Mouse (Mus musculus) mature B cell (primary cell): ENCODE data around the gene Cradd.

Source experiments
- in situ Hi-C: fragments of 300-500 bp; cut with MboI; formaldehyde crosslinking; loops from 2 replicates; pipeline ENCODE4 v1.14.3; 2019

Cradd gene

DNA sequence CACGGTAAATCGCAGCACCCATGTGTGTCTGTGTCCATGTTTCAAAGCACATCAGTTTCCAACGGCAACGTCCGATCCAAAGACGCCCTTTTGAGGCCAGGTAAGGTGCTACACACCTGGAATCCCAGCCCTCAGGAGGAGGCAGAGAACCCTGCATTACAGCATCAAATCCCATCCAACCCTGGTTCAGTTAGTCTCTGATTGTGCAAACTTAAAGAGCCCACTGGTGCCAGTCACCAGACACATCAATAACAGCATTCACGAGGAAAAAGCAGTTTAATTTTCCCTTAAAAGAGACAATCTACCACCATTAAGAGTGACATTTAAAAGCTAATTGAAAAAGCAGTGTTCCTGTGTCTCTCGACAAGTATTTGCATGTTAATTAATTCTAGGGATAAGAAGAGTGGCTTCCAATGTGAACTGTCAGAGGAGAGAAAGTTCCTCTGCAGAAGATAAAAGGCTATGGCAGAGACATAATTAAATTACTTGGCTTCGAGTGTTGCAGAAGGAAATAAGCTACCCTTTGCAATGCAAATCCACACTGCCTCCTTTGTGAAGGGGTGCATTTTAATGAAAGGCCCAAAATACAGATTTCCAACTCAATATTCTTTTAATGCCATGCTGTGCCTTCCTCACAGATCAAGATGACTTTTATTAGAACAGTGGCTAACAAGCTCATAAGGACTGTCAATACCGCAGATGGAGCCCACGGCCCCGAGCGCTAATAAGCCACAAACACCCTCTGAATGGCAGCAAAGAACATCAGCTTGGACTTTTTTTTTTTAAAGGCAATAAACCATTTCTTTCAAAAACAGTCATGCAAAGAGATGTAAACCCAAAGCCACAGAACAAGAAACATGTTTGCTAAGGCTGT lies 84.5 kb downstream of the Cradd start:
- in situ Hi-C loops = no loop called here

DNA sequence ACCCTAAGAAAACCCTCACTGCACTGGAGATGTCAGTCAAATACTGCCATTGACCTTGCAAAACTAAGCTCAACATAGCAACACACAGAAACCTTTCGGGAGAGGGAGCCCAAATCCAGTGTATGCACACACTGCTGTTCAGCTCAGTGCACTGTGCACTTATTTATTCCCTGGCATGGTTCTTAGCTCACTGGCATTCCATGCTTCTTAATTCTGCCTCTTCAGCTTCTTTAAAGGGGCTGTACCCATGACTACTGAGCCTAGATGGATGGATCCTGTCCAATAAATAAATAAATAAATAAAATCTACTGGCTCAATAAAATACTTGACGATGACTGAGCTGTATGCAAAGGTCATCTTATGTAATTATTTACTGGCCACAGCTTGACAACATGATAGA lies 85.3 kb downstream of the Cradd start:
- in situ Hi-C loops = no loop called here

DNA sequence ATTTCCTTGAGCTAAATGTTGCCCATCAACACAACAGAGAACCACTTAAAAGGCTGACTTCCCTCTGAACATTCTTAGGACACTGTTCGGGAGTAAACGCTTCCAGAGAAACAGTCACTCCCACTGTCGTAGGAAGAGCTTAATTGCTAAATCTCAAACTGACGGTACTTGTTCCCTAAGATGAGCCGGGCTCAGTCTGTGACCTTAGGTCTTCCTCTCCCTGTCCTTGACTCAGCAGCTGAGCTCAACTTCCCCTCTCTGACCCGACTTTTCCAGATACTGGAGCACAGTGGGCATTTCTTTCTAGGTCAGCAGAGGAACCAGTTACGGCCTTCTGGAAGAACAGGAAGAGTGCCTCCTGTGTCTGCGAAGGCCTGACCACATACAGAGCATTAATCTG lies 87.7 kb downstream of the Cradd start:
- in situ Hi-C loops = no loop called here

DNA sequence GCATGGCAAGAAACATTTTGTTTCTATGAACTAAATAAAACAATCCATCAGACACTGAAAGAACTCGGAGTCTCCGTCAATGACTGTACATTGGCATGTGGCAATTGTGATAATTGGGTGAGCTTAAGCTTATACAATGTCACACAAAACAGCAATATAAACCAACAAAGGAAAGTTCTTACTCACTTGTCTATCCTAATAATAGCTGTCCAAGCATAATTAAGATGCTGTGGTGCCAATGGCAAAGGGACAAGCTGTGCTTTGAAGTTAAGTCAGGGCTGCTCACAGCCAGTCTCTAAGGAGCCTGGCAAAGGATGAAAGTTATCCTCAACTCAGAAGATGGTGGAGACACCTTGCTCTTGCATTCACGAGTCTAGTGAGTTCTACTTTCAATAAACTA lies 89.3 kb downstream of the Cradd start:
- in situ Hi-C loops = no loop called here

DNA sequence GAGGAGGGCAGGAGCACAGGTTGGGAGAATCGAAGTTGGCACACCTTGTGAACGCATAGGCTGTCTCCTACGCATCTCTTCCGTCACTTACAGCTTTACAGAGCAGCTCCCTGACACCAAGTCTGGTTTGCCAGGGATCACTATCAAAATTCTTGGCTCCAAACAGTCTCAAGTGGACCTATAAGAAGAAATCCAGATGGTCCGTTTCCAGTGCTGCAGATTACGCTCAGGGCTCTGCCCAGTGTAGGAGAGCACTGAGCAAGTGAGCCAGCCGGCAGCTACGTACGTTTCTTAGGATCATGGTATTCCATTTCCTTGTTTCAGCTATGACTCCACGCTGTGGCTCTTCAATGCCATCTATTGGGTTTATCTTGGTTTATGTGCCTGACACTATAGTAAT lies 90.9 kb downstream of the Cradd start:
- in situ Hi-C loops = no loop called here

DNA sequence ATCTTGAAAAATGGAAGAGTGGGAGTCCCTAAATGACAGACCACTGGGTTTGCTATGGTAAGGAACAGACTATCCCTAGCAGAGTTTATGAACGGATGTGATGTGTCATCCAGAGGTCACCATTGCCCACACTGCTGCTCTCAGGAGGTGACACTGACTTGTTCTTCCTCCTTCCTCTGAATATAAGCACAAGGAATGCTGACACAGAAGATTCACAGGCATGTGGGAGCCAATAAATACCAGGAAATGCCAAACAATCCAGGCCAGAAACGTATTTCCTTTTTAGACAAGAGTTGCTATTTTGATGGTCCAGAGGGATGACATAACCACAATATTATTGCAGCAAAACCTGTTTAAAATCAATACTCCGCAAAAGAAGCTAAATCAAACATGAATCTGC lies 91.4 kb downstream of the Cradd start:
- in situ Hi-C loops = no loop called here

DNA sequence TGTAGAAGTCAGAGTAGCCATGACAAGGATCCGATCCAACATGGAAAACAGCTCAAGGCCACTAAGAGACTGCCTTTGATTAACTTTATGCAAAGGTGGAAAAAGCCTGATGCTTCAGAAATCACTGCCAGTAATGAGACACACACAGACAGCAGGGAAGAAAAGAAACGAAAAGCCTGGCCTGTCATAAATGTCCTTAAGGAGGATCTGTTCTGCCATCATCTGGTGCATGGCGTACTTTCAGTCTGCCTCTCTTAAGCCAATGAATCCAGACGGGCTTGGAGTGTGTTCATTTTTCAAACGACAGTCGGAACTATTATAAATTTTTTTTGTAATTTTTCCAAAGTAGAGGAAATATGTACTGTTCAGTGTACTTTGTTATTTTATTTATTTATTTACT lies 95.7 kb downstream of the Cradd start:
- in situ Hi-C loops = no loop called here

DNA sequence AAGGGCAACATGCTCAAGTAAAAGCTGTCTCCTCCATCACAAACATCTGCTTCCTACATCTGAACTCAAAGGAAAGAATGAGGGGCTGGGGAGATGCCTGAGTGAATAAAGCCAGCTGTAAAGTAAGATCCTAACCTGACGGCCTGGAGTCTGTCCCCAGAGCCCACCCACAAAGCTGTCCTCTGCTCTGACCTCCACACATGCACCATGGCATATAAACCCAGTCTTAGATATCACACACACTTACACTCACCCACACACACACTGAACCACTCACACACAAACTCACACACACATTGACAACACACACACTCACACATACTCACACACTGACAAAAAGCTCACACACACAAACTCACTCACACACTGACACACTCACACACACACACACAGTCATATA lies 96.3 kb downstream of the Cradd start:
- in situ Hi-C loops = no loop called here

DNA sequence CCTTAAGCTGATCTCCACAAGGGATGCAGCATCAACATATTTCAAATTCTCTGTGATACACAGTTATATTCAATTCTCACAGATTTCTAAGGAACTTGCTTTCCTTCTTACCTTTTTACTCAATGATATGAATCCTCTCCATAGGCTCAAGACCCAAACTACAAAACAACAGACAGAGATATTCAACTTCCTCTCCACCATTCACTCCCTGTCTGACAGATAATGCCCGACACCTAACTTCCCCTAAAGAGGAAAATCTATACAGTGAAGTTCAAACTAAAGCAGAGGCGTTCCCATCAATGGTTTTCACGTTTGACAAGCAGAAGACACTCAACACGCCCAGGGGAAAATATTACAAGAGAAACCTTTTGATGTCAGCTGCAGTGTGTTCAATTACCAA lies 97.2 kb downstream of the Cradd start:
- in situ Hi-C loops = no loop called here

DNA sequence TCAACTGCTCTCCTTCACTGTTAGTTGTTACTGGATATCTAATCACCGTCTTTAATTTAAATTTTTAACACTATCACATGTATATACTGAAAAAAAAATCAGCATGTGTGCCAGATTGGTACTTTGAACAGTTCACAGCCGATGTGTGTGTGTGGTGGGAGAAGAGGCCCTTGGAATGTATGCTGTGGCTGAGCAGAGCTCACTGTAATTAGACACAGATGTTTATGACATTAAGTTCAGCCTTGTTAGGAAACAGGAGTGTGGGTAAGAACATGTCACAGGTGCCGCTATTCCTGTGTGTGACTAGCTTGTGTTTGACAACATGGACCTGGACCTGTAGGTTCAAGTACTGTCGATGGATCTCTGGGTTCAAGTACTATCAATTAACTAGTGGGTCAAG lies 98.9 kb downstream of the Cradd start:
- in situ Hi-C loops = no loop called here

DNA sequence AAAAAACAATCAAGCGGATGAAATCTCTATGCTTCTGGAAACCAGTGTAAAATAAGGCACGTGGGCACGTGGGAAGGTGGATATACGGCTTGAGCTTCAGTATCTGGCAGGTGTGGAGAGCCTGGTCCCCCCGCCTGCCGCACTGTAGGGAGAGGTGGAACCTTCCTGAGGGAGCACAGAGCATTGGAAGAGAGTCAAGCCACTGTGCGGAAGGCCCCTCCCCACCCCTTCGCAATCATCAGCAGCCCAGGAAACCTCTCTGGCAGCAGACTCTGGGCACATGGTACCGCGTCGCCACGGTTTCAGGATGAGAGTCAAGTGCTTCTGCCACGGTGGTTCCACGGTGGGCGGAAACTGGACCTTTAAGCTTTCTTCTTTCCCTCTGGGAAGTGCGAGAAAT lies 100.7 kb downstream of the Cradd start:
- in situ Hi-C loops = no loop called here

DNA sequence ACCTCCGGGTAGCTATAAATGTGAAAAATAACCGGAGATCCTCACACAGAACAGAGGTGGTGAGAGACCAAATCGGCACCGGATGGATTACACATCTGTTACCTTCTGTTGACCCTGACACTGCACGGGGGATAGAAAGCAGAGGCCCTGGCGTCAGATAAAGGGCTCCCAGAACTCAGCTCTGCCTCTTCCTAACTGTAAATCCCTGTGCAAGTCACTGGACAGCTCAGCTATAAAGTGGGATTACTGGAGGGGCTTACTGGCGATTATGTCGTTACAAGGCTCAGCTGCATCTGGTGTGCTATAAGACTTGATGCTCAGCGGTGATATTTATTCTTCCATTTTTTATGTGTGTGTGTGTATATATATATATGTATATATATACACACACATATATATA lies 102.0 kb downstream of the Cradd start:
- in situ Hi-C loops = no loop called here

DNA sequence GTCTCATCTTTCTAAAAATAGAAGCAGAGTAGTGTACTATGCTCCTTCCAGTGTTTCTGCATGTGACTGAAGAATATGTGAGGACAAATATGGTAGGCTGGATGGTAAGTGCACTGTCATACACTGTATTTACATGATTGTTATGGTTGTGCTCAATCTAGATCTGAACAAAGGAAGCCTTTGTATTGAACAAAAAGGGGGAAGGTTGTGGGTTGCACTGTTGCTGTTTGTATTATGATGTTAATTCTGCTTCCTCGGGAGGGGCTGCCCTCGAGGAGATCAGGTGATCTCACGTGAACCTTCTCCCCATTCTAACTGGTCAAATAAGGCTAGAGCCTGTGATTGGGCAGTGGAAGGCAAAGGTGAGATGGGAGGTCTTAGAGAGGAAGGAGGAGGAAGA lies 103.4 kb downstream of the Cradd start:
- in situ Hi-C loops = no loop called here

DNA sequence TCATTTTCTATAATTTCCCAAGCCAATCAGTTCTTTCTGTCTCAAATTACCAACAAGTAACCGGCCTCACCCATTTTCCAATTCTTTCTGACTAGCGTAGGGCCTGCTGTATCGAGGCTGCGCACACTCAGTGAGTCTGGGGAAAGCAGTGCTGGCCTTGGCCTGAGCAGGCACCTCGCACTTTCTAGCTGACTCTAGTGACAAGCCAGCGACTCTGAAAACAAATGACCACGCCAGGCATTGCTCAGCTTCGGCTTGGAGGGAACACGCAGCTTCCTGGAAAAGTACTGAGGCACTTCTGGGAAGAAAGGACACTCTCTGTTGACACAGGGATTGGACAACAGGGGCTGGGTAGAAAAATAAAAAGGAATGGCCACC lies 105.3 kb downstream of the Cradd start:
- in situ Hi-C loops = no loop called here

DNA sequence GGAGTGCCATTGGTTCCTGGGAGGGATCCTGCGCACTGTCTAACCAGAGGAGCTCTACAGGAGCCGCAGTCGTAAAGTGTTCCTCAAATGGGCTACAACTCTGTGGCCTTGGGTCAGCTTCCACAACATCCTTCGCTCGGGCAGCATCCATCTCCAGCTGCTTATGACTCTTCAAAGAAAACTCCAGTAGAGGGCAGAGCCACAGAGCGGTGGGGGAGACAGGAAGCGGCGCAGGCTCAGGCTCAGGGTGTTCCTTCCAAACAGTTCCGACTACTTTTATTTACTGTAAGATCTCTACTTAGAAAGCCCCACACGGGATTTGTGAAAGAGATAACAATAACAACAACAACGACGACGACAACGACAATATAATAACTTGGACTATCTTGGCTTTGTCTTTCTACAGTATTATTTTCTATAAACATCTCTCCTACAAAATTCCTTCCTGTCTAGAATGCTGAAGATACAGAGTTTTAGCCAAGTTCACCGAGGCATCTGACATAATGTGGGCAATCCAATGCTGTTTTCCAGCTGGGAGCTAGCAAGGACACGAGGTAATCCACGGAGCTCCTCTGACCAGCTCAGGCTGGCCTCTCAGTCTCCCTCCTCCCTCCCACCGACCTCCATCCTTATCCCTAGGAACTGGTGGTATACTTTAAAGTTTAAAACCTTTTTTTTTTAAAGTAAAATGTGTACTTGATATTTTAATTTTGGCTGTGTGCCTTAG lies 105.8 kb downstream of the Cradd start:
- in situ Hi-C loops = no loop called here

DNA sequence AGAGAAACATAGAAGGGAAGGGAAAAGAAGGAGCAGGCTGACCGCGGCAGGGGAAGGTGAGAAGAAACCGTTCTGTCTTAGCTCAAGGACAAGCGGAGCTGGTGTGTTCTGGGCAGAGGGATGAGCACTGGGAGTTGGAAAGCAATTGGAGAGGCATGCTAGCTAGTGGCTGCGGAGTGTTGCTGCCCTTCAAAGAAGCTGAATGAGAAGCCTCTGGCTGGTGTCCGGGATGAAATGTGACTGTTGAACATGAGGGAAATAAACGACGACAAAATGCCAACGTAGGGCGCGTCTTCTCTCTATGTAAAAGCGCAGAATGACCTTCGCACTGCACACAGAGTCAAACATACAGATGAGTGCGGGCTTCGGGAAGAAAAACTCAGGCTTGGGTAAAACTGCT lies 108.6 kb downstream of the Cradd start:
- in situ Hi-C loops = no loop called here

DNA sequence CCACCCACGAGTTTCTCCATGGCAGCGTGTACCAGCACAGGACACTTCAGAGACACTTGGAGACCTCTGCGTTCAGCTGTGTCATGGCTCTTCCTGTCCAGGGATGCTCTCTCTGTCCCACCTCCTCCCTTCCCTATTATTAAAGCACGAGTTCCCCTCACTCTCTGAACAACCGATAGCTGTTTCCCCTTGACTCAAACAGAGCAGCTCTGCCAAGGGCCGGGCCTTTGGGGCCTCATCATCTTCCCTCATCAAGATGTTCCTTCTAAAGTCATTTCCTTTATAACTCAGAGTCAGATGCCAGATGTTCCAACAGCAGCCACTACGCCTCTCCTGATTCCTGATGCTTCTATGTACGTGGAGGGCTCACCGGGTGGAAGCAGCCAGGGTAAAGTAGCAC lies 110.1 kb downstream of the Cradd start:
- in situ Hi-C loops = no loop called here

DNA sequence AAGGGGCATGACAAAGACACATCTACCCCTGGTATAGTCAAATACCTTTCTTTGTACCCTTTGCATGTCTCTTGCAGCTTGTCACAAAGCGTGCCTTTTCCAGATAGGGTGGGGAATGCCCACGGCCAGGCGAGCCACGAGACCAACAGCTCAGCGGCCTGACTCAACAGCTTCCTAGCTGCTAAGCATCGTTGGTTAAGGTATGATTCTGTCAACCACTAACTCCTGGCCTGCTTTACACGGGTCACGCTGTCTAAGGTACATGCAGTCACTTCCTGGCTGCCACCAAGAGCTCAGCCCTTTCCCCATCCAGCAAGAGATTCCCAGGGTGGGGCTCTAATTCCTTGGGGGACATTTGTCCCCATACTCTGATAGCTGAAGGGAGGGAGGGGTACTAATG lies 110.6 kb downstream of the Cradd start:
- in situ Hi-C loops = no loop called here

DNA sequence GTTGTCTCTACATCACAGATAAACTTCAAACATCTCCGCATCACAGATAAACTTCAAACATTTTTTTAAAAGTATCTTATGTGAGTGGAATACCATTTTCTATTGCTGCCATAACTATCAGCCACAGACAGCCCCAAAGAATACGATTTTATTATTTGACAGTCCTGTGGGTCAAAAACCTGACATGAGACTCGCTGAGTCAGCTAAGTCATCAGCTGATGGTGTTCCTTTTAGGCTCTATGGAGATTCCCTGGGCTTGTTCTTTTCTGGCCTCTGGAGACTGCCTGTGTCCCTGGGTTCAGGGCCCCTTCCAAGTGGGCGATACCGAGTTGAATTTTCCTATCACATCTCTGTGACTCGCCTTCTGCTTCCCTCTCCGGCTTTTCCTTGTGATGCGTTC lies 112.3 kb downstream of the Cradd start:
- in situ Hi-C loops = no loop called here

DNA sequence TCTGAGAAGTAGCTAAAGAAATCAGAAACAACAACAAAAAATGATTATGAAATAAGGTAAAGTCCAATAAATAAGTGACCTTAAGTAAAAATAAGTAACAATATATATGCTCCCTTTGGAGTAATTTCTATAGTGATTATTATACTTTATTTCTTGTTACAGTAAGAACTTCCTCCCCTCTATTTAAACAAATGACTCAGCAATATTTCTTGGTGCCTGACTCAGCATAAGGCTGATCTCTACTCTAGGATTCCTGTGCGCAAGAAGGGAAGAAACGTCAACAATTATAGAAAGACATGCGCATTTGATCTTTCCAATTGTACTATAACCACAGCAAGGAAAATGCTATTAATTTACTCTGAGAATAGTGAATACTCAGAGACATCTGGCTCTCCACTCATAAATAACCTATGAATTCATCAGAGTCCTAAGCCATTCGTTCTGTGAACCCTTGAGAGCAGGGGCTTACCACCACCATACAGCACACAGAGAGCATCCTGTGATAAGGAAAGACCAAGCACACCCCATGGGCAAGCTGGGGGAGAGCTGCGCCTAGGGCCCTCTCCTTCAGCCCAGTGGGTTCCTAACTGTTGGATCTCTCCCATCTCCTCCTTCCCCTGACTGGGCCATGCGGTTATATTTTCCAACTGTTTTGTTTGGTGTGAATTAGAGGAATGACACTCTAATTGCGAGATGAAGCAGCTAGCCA lies 113.1 kb downstream of the Cradd start:
- in situ Hi-C loops = no loop called here

DNA sequence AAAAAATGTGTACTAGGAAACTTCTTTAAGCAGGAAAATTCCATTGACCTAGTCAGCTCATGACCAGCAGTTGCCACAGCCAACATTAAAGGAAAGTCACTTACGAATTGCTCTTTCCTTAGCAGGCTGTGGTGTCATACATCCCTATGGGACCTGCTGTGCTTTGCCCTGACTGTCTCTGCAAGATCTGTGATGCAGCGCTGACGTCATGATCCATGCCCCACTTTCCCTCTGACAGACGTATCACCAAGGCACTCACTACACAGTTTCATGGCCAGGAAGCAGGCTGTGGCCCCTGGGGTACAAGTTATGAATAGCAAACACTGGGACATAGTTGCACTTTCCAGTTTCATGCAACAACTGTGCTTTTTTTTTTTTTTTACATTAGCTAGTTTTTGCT lies 113.8 kb downstream of the Cradd start:
- in situ Hi-C loops = no loop called here

DNA sequence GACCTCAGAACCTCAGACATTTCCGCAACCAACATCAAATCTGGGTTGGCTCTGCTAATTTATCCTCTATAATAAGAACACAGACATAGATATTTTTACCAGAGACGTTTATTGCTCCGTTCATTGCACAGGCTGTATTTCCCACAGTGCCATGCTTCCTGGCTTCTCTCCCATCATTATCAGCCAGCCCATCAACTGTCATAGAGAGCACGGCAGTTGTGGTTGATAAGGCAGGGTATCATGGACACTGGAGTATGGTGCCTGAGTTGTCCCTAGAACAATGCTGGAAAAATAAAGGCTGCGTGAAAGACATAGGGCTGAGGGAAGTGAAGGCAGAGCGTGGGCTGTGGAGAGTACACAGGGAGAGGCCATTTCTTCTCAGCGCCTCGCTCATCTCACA lies 116.5 kb downstream of the Cradd start:
- in situ Hi-C loops = no loop called here

DNA sequence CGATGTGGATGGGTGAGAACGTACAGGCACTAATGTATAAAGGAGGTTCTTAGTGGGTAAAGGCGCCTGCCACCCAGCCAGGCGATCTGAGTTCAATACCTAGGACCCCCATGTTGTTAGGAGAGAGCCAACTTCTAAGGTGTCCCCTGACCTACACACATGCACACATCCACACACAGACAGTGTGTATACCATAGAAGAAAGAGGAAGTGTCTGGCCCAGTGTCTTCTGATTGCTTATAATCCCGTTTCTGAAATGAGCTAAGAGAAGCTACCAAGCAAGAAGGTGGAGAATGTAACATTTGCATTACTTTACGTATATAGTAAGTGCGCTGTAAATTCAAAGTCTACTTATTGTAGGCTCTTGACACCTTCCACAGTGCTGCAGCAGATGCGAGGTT lies 122.4 kb downstream of the Cradd start:
- in situ Hi-C loops = no loop called here
